Mouse (Mus musculus) lung, adult 2 months (tissue): ENCODE measurements around the gene Fam120c.
"Not testable (repeated sequence)": the region's sequence is repeated elsewhere in the genome, so short reads cannot be mapped to it uniquely, and the experiment has no call there.

Experiments used
- CTCF ChIP-seq: fragments of 200-500 bp; IDR thresholded peaks from 2 replicates; pipeline ENCODE4 v1.5.1; 2011; ENCODE audit warnings: mild to moderate bottlenecking, low read length, control low read depth; ENCODE audit not compliant: insufficient read depth
- POLR2A ChIP-seq: fragments of 200-500 bp; IDR thresholded peaks from 2 replicates; pipeline ENCODE4 v1.6.1; 2011; ENCODE audit warnings: low read depth, mild to moderate bottlenecking, control low read depth, low read length, borderline replicate concordance; ENCODE audit errors: extremely low read depth

- TF ChIP-seq CTCF, POLR2A: not testable (repeated sequence)
Measured at GRCm38 (mm10) chrX:151493269-151493668, 149.3 kb downstream of the Fam120c start.
